Mouse (Mus musculus): ENCODE data around the gene Krt10.

Gene Krt10

DNA sequence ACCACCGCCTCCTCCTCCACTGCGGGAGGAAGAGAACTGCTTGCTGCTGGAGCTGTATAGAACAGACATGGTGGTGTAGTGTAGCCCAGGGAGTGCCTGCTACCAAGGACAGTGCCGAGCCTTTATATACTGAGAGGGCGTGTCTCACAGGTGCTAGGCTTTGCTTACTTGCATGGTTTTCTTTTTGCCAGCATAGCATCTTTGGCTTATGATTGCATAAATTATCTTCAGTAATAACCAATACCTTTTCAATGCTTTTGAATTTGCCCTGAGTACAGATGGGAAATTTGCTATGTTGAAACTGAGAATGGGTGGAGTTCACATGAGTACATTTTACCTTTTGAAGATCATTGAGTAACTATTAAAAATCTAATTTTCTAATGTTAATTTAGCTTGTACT, at the start of gene Krt10:
Gene Krt10, minus strand, starts transcription at position 101 of the 400 bp plus-strand sequence.
- in situ Hi-C loops (cut with MboI, MseI): no loop called here

GRCm38 (mm10) chr11:99437972-99438371, 48.8 kb upstream of the Krt10 start, which contains the start of gene Krt20:
TSS of gene Krt20 (minus strand) at chr11:99438150.
- in situ Hi-C loops (cut with MboI, MseI): no loop called here

GRCm38 (mm10) chr11:99436625-99437024, 47.5 kb upstream of the Krt10 start:
- in situ Hi-C loops (cut with MboI, MseI): no loop called here

GRCm38 (mm10) chr11:99430670-99431069, 41.5 kb upstream of the Krt10 start:
- in situ Hi-C loops (cut with MboI, MseI): no loop called here

GRCm38 (mm10) chr11:99422159-99422558, 33.0 kb upstream of the Krt10 start, which contains the start of gene Krt12:
TSS of gene Krt12 (minus strand) at chr11:99422259.
- in situ Hi-C loops (cut with MboI, MseI): no loop called here

GRCm38 (mm10) chr11:99420586-99420985, 31.4 kb upstream of the Krt10 start:
- in situ Hi-C loops (cut with MboI, MseI): no loop called here

DNA sequence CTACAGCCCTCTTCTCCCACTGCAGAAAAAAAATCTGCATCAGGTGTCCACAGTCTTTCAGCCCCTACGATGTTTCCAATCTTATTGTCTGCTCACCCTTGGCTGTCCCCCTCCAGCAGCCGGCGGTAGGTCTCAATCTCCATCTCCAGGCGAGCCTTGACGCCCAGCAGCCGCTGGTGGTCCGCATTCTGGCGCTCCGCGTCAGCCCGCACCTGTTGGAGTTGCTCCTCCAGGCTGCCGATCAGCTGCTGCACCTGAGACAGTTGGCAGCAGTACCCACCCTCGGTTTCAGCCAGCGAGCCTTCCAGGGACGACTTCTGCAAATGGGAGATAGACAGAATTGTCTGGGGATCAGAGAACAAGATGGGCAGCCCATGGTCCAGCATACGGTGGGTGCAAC, 28.7 kb upstream of the Krt10 start:
- in situ Hi-C loops (cut with MboI, MseI): no loop called here

DNA sequence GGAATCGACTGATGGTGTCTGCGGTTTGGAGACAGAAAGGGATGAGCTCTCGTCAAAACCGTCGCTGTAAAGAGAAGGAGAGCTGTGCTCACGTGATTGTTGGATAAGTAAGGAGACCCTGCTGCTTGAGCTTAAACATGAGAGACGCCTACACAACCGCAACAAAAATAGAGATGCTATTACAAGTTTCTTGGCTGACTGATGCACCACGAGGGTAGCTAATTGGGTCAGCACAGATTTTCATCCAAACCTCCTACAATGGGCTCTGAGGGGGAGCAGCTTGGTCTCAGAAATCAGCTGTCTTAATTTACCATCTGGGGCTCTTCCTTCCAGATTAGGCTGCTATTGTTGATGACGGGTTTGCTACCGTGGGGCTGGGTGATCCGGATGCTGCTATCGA, 27.7 kb upstream of the Krt10 start:
- in situ Hi-C loops (cut with MboI, MseI): no loop called here

GRCm38 (mm10) chr11:99414463-99415147, 25.4 kb upstream of the Krt10 start:
- in situ Hi-C loops (cut with MboI, MseI): no loop called here

DNA sequence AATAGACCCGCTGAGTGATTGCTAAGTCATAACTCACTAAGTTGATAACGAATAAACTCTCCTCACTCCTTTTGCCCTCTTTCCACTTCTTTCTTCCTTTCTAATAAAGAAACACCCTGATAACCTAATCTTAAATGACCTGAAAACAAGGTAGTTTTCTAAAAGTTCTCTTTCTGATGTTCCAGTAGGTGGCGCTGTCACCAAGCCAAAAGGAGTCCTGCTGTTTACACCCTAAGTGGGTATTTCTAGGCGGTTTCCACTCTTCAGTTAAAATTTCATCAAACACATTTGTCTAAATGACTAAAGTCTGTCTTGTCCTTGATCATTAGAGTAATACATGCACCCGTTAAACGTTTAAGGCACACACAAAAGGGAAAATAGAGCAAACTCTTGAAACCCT, 24.1 kb upstream of the Krt10 start:
- in situ Hi-C loops (cut with MboI, MseI): no loop called here

- in situ Hi-C loops (cut with MboI, MseI): no loop called here
Observed at GRCm38 (mm10) chr11:99406186-99406585, 17.0 kb upstream of the Krt10 start.

- in situ Hi-C loops (cut with MboI, MseI): no loop called here
Observed at GRCm38 (mm10) chr11:99399956-99400549, 10.9 kb upstream of the Krt10 start.

DNA sequence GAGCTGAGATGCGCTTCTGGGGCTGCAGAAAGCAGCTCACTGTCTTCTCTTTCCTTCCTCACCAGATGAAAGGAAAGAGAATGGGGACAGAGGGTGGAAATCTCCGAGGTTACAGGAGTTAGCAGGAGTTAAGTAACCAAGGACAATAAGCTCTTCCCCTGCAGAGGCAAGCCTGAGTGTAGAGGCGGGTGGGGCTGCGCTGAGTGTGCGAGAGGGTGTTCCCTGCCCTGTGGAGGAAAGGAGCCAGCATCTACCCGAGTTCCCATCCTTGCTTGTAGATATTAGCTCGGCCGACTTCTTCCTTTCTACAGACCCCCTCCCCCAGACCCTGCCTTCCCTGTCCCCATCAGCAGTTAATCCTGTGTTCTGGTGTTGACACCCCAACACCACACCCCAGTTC, 9.7 kb upstream of the Krt10 start:
- in situ Hi-C loops (cut with MboI, MseI): no loop called here

GRCm38 (mm10) chr11:99398084-99398483, 8.9 kb upstream of the Krt10 start:
- in situ Hi-C loops (cut with MboI, MseI): no loop called here

- in situ Hi-C loops (cut with MboI, MseI): no loop called here
Observed at GRCm38 (mm10) chr11:99396661-99397060, 7.5 kb upstream of the Krt10 start.

- in situ Hi-C loops (cut with MboI, MseI): no loop called here
Observed at GRCm38 (mm10) chr11:99396034-99396433, 6.9 kb upstream of the Krt10 start.

DNA sequence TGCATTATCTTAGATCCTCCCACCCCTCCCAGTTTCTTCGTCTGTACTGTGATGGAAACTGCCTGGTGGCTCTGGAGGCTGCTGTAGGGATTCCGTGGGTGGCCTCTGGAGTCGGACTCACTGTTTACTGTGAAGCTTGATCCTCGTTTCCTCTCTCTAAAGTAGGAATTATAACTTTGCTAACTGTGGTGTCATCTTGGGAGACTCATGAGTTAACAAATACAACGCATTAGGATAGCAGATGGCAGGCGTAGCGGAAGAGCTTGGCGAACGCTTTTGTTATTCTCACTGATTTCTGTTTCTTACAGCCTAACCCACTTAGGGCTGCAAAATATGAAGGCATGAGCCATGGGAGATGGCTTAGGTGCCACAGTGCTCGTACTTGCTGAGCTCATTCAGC, 3.3 kb upstream of the Krt10 start:
- in situ Hi-C loops (cut with MboI, MseI): no loop called here

DNA sequence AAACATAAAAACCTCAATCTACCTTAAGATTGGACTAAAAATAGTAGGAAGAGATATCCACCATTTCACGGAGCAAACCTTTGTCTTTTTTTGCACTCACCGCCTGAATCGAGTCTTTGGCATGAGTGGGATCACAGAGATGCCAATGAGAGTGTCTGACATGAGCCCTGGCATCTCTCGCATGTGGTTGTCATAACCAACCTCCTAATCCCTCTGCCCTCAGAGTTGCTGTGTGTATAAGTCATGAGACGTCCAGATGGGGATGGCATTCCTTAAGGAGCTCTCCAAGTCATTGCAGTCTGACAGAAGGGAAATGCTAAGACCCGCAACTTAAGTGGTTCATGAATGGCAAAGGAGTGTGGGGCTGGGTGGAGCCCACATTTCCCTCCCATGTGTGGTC, 2.2 kb upstream of the Krt10 start:
- in situ Hi-C loops (cut with MboI, MseI): no loop called here

DNA sequence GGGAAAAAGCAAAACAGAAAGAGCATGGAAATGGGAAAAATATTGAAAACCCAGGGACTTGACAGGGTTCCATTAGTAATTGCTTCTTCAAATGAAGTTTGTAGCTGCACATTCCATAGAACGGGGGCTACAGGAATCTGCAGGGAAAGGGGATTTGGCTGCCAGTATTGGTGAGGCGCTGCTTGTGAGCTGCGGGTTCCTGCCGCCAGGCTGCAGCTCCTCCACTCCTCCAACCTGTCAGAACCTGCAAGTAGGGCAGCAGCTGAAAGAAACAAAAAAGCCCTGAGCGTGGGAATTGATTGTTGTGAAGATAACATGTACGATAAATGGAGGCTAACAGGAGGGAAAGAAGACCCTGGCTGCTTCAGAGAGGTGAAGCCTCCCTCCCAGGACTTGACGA, 1.7 kb upstream of the Krt10 start:
- in situ Hi-C loops (cut with MboI, MseI): no loop called here

DNA sequence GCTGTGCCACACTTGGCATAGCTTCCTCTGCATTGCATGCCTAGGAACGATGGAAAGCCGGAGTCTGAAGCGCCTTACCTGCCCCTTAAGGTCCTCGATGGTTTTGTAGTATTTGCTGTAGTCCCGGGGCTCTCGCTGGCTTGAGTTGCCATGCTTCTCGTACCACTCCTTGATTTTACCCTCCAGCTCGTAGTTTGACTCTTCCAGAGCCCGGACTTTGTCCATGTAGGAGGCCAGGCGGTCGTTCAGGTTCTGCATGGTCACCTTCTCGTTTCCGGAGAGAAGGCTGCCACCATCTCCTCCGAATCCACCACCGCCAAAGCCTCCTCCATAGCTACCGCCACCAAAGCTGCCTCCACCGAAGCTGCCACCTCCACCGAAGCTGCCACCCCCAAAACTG, 503 bp downstream of the Krt10 start:
- in situ Hi-C loops (cut with MboI, MseI): no loop called here

GRCm38 (mm10) chr11:99385813-99386721, 3.1 kb downstream of the Krt10 start:
- in situ Hi-C loops (cut with MboI, MseI): no loop called here

- in situ Hi-C loops (cut with MboI, MseI): no loop called here
Observed at GRCm38 (mm10) chr11:99379568-99379967, 9.6 kb downstream of the Krt10 start.

Measured in regulatory T cell (primary cell).